Mouse (Mus musculus): ENCODE measurements around the gene Hfe. TPM values are rescaled to one million over a fixed set of nuclear protein-coding genes. Genes with fewer than 3 reads are reported as not detected.

The Hfe gene
- polyA plus RNA-seq, 1 experiment from 2014 or later, result 16.8 TPM

DNA sequence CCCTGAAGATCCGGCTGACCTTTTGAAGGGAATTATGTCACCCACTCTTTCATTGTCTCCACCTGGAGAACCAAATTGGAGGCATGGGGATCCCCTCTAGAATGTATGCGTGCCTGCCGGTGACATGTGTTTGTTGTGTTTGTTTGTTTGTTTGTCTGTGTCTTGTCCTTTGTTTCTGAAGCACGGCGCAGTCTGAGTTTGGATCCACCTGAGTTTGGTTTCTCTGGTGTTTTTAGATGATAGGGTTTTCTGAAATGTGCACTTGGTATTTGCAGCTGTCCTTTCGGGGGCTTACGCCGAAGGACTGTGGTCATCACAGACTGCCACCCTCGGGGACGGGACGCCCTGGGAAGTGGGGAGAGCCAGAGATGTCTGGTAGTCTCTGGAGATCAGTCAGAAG lies 6.5 kb upstream of the Hfe start:
- H3K4me1 ChIP-seq (replicated peaks; ENCODE audit: insufficient read depth, low read length), result no peaks in the 10 kb centered on the region
- no peak overlapping the region for H3K9ac ChIP-seq (ENCODE audit: low read depth, low read length)
- H3K9me3 ChIP-seq (replicated peaks; ENCODE audit: low read length), result no peaks in the 10 kb centered on the region
- no peak for DNase-seq (ENCODE audit: low spot score)
- 59% methylated on average over 11 of the region's 11 CpGs for WGBS
- H3K36me3 ChIP-seq (ENCODE audit: insufficient read depth, low read length), result no peaks in the 10 kb centered on the region
- no peak overlapping the region for H3K27ac ChIP-seq
- no peak overlapping the region for H3K4me2 ChIP-seq (ENCODE audit: low read length)
- H3K27me3 ChIP-seq (ENCODE audit: insufficient read depth, low read length), result no peaks in the 10 kb centered on the region
- no peak for ATAC-seq (replicated peaks; ENCODE audit: low FRiP score, low read depth)
- H3K4me3 ChIP-seq (replicated peaks; ENCODE audit: low read depth, low read length), result no peak overlapping the region
- no peak for TF ChIP-seq CTCF (IDR thresholded peaks at IDR 0.05; ENCODE audit: low read depth)

DNA sequence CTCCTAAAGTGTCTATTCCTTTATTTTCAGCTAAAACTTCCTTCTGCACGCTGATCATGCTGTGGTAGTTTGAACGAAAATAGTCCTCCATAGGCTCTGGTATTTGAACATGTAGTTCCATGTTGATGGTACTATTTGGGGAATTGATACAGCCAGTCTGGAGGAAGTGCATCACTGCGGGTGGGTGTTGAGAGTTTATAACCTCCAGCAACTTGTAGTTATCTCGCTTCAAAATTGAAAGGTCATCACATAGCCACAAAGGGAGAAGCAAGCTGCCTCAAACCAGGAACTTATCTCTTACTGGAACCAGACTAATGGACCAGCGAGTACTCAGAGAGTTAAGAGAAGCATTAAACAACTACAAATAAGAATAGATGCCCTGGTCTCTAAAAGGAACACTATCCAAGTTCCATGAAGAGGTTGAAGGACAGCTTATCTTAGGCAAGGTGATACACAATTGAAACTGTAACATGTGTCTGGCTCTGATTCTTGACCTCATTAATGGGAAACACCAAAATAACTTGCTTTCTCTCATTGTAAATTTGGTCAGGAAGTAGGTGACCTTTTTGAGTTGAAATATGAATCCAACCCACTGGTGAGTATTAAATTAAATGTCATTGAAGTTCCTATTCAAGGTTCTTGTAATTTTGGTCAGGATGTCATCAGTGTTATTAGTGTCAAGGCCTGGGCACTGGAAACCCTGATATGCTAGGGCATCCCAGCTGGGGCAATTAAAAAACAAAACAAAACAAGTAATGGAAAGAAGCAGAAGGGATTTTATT lies 5.8 kb upstream of the Hfe start:
- Histone ChIP-seq H3K4me1 (replicated peaks; ENCODE audit: insufficient read depth, low read length) (no peaks in the 10 kb centered on the region), H3K27me3 (ENCODE audit: insufficient read depth, low read length) (no peaks in the 10 kb centered on the region), H3K27ac (no peak overlapping the region), H3K9me3 (replicated peaks; ENCODE audit: low read length) (no peaks in the 10 kb centered on the region), H3K9ac (ENCODE audit: low read depth, low read length) (no peak overlapping the region), H3K36me3 (ENCODE audit: insufficient read depth, low read length) (no peaks in the 10 kb centered on the region), H3K4me2 (ENCODE audit: low read length) (no peak overlapping the region), H3K4me3 (replicated peaks; ENCODE audit: low read depth, low read length) (no peak overlapping the region)
- 89% methylated on average over 5 of the region's 5 CpGs for WGBS
- no peak for TF ChIP-seq CTCF (IDR thresholded peaks at IDR 0.05; ENCODE audit: low read depth)
- DNase-seq (ENCODE audit: low spot score) (no peak), ATAC-seq (replicated peaks; ENCODE audit: low FRiP score, low read depth) (no peak)

DNA sequence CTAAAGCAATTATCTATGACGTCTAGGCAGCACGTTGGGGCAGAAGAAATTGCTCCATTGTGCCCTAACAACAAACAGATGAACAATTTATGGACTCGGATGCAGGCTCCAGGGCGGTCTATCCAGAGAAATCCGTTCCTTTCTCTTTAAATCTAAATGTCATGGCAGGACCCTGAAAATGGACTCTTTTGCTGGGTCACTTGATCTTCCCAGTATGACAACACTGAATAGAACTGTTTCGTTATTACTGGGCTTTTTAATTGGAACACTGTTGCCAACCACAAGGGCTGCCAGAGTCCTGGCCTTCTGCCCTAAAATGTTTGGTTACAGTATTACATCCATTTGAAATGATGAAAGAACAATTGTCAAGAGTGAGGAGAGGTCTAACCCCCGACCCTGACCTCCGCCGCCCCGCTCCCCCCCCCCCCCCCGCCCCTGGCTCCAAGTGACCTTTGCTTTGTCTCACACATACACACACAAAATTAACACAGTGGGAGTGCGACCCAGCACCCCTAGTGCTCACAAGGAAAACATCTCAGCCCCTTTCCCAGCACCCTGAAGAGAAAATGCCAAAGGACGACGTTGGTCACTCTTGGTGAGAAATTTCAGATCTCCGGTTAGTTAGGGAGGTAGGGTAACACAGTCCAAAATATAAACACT lies 810 bp downstream of the Hfe start:
- Histone ChIP-seq H3K27ac (peak overlapping the region; percentile 69), H3K4me2 (ENCODE audit: low read length) (peak overlapping the region; percentile 79), H3K9me3 (replicated peaks; ENCODE audit: low read length) (no peaks in the 10 kb centered on the region), H3K9ac (ENCODE audit: low read depth, low read length) (peak overlapping the region; percentile 76), H3K4me3 (replicated peaks; ENCODE audit: low read depth, low read length) (peak overlapping the region; percentile 39), H3K4me1 (replicated peaks; ENCODE audit: insufficient read depth, low read length) (no peaks in the 10 kb centered on the region), H3K36me3 (ENCODE audit: insufficient read depth, low read length) (no peaks in the 10 kb centered on the region), H3K27me3 (ENCODE audit: insufficient read depth, low read length) (no peaks in the 10 kb centered on the region)
- DNase-seq (ENCODE audit: low spot score) (no peak), ATAC-seq (replicated peaks; ENCODE audit: low FRiP score, low read depth) (no peak)
- TF ChIP-seq CTCF (IDR thresholded peaks at IDR 0.05; ENCODE audit: low read depth), result no peak
- WGBS, result 25% methylated on average over 13 of the region's 15 CpGs

DNA sequence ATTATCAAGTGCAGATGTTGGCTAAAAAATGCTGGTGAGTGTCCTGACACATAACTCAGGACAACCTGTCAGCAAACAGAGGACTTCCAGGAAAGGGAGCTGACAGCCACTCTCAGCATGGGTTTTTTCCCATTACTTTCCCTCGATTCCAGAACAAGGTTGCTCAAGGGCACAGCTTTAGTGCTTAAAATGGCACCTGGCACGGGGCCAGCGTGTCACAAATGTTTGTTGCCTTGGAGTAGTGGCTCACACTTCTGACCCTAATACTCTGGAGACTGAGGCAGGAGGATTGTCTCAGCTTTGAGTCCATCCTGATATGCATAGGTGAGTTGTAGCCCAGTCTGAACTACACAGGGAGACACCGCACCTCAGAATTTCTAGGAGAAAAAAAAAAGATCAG lies 2.0 kb downstream of the Hfe start:
- no peak for TF ChIP-seq CTCF (IDR thresholded peaks at IDR 0.05; ENCODE audit: low read depth)
- WGBS, result 76% methylated on average over 4 of the region's 4 CpGs

DNA sequence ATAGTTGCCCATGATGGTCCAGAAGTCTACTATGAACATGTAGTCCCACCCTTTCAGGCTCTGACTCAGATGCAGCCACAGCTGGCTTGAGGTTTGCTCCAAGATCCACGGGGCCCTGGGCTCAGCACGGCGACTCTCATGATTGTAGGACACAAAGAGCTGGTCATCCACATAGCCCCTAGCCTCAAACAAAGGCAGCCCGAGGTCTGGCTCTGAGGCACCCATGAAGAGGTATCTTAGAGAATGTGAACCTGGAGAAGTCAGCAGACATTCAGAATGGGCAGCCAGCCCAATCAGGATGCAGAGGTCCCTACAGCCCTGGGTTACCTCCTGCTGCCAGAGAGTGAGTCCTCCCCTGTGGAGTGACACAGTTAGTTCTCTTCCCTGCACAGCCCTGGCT lies 2.6 kb downstream of the Hfe start:
- no peaks in the 10 kb centered on the region for H3K36me3 ChIP-seq (ENCODE audit: insufficient read depth, low read length)
- DNase-seq (ENCODE audit: low spot score), result no peak
- no peak overlapping the region for H3K4me2 ChIP-seq (ENCODE audit: low read length)
- H3K4me1 ChIP-seq (replicated peaks; ENCODE audit: insufficient read depth, low read length), result no peaks in the 10 kb centered on the region
- no peak overlapping the region for H3K4me3 ChIP-seq (replicated peaks; ENCODE audit: low read depth, low read length)
- no peak for ATAC-seq (replicated peaks; ENCODE audit: low FRiP score, low read depth)
- 90% methylated on average over 4 of the region's 4 CpGs for WGBS
- H3K9me3 ChIP-seq (replicated peaks; ENCODE audit: low read length), result no peaks in the 10 kb centered on the region
- no peak overlapping the region for H3K27ac ChIP-seq
- TF ChIP-seq CTCF (IDR thresholded peaks at IDR 0.05; ENCODE audit: low read depth), result no peak
- H3K9ac ChIP-seq (ENCODE audit: low read depth, low read length), result no peak overlapping the region
- H3K27me3 ChIP-seq (ENCODE audit: insufficient read depth, low read length), result no peaks in the 10 kb centered on the region

More for the DNA sequence above, 2.0 kb downstream of the Hfe start:
- Histone ChIP-seq H3K9me3 (replicated peaks; ENCODE audit: low read length) (no peaks in the 10 kb centered on the region), H3K36me3 (ENCODE audit: insufficient read depth, low read length) (no peaks in the 10 kb centered on the region), H3K27ac (no peak overlapping the region), H3K27me3 (ENCODE audit: insufficient read depth, low read length) (no peaks in the 10 kb centered on the region), H3K4me2 (ENCODE audit: low read length) (no peak overlapping the region), H3K4me1 (replicated peaks; ENCODE audit: insufficient read depth, low read length) (no peaks in the 10 kb centered on the region), H3K9ac (ENCODE audit: low read depth, low read length) (no peak overlapping the region), H3K4me3 (replicated peaks; ENCODE audit: low read depth, low read length) (no peak overlapping the region)
- no peak for ATAC-seq (replicated peaks; ENCODE audit: low FRiP score, low read depth)
- DNase-seq (ENCODE audit: low spot score), result no peak

DNA sequence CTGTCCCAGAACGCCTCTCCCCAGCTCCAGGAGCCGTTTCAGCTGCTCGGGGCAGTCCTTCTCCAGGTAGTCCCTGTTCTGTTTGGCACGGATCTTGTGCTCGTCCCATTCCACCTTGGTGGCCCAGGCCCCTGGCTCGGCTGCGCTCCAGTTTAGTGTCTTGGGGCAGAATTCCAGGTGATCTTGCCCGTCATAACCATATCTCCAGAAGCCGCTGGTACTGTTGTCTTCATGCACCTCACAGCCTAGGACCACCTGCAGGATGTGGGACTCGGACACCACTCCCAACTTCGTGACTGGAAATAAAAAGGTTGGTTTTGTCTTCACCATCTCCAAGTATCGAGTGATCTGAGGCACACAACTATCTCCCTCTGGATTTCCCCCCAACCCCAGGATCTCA lies 3.9 kb downstream of the Hfe start:
- Histone ChIP-seq H3K27ac (no peak overlapping the region), H3K4me3 (replicated peaks; ENCODE audit: low read depth, low read length) (no peak overlapping the region), H3K9me3 (replicated peaks; ENCODE audit: low read length) (no peaks in the 10 kb centered on the region), H3K36me3 (ENCODE audit: insufficient read depth, low read length) (no peaks in the 10 kb centered on the region), H3K9ac (ENCODE audit: low read depth, low read length) (no peak overlapping the region), H3K4me1 (replicated peaks; ENCODE audit: insufficient read depth, low read length) (no peaks in the 10 kb centered on the region), H3K27me3 (ENCODE audit: insufficient read depth, low read length) (no peaks in the 10 kb centered on the region), H3K4me2 (ENCODE audit: low read length) (no peak overlapping the region)
- no peak for DNase-seq (ENCODE audit: low spot score)
- WGBS, result 93% methylated on average over 12 of the region's 12 CpGs
- no peak for TF ChIP-seq CTCF (IDR thresholded peaks at IDR 0.05; ENCODE audit: low read depth)
- ATAC-seq (replicated peaks; ENCODE audit: low FRiP score, low read depth), result no peak
